ENCODE assay signal across 6 mouse cellular contexts in genomic region chr16:56096401-56097018, GRCm38 (mm10). TPM values are rescaled to one million over a fixed set of nuclear protein-coding genes. Genes with fewer than 3 reads are reported as not detected.
DNase-seq lines count a peak whose midpoint lies in the region; ATAC-seq and TF ChIP-seq lines count a peak whose summit lies in the region.
"Not testable (repeated sequence)": the region's sequence is repeated elsewhere in the genome, so short reads cannot be mapped to it uniquely, and the experiment has no call there.

No protein-coding gene starts in this region.

- not testable (repeated sequence) for TF ChIP-seq RAD21 in CH12.LX (IDR thresholded peaks at IDR 0.05; ENCODE audit: low read depth, low read length)

- not testable (repeated sequence) for H3K9me3 ChIP-seq in CH12.LX (replicated peaks; ENCODE audit: low read length); liver, embryonic 12.5 days (replicated peaks); liver, embryonic 15.5 days (replicated peaks); lung, postnatal 0 days (ENCODE audit: low read length)

- H3K4me1 ChIP-seq in CH12.LX (ENCODE audit: control insufficient read depth in 1 of 2, insufficient read depth in 2 of 2): peaks cover 2 to 16% of the 10 kb centered on the region in 2 experiments; a peak in 2 of 4 replicates
- H3K4me1 ChIP-seq in bone marrow macrophage, adult 2 months (ENCODE audit: control insufficient read depth, insufficient read depth, low read length); lung, postnatal 0 days (ENCODE audit: insufficient read depth, low read depth, low read length): not testable (repeated sequence)
- H3K4me1 ChIP-seq in liver, embryonic 12.5 days: peaks cover 16% of the 10 kb centered on the region
- peaks cover 13% of the 10 kb centered on the region for H3K4me1 ChIP-seq in liver, embryonic 15.5 days (replicated peaks)

- DNase-seq in CH12.LX (ENCODE audit: extremely low read depth): not testable (repeated sequence)
- DNase-seq in lung, postnatal 0 days (ENCODE audit: low spot score): peak; percentile 17

- peak; percentile 65; the same call in 1 of the 2 replicates for ATAC-seq in erythroblast, adult 5-6 weeks (replicated peaks; ENCODE audit: low FRiP score, poor library complexity, severe bottlenecking)
- not testable (repeated sequence) for ATAC-seq in liver, embryonic 12.5 days; liver, embryonic 15.5 days (ENCODE audit: insufficient read depth); lung, postnatal 0 days

- not testable (repeated sequence) for H3K27ac ChIP-seq in CH12.LX (ENCODE audit: insufficient read depth, low read depth); lung, postnatal 0 days (ENCODE audit: low read length)
- peak overlapping the region; percentile 32; the same call in 1 of the 2 replicates for H3K27ac ChIP-seq in bone marrow macrophage, adult 2 months (ENCODE audit: insufficient read depth, low read depth, low read length)
- H3K27ac ChIP-seq in liver, embryonic 12.5 days: peak overlapping the region; percentile 78
- peak overlapping the region; percentile 76 for H3K27ac ChIP-seq in liver, embryonic 15.5 days (replicated peaks)

- not testable (repeated sequence) for TF ChIP-seq CTCF in CH12.LX (conservative IDR thresholded peaks at IDR 0.05 in 1 of 2, IDR thresholded peaks at IDR 0.05 in 1 of 2; ENCODE audit: low read depth in 2 of 2, low read length in 2 of 2); bone marrow macrophage, adult 2 months (IDR thresholded peaks at IDR 0.05; ENCODE audit: low read depth, low read length); lung, postnatal 0 days (IDR thresholded peaks at IDR 0.05)

- H3K27me3 ChIP-seq in CH12.LX (replicated peaks); liver, embryonic 12.5 days (replicated peaks); liver, embryonic 15.5 days; lung, postnatal 0 days (replicated peaks; ENCODE audit: insufficient read depth, low read length): not testable (repeated sequence)

- H3K79me2 ChIP-seq in CH12.LX (replicated peaks; ENCODE audit: control insufficient read depth, extremely low read depth, insufficient read depth, poor library complexity, severe bottlenecking): not testable (repeated sequence)

- dilution Hi-C loops in CH12.LX (cut with MboI; ENCODE audit: extremely low pct_ligation_motif_present, extremely low pct_unique_long_range_greater_than_20kb, low sequenced_read_pairs): not testable (repeated sequence)

- not testable (repeated sequence) for TF ChIP-seq POLR2A in CH12.LX (IDR thresholded peaks at IDR 0.05; ENCODE audit: low read depth, low read length); bone marrow macrophage, adult 2 months (IDR thresholded peaks at IDR 0.05; ENCODE audit: borderline replicate concordance, low read depth, low read length)

- H3K4me3 ChIP-seq in CH12.LX (replicated peaks in 1 of 3; ENCODE audit: low read depth in 2 of 3, low read length in 2 of 3, poor library complexity in 1 of 3); bone marrow macrophage, adult 2 months (ENCODE audit: insufficient read depth, low read length); liver, embryonic 12.5 days; liver, embryonic 15.5 days (replicated peaks); lung, postnatal 0 days (ENCODE audit: low read depth, low read length): not testable (repeated sequence)

- H3K4me2 ChIP-seq in CH12.LX (ENCODE audit: insufficient read depth, low read depth, poor library complexity, severe bottlenecking); liver, embryonic 12.5 days; liver, embryonic 15.5 days; lung, postnatal 0 days (replicated peaks; ENCODE audit: low read depth, low read length): not testable (repeated sequence)

- in situ Hi-C loops in CH12.LX (cut with MboI; ENCODE audit: low pct_ligation_motif_present, low pct_unique_long_range_greater_than_20kb, low sequenced_read_pairs): not testable (repeated sequence)

- H3K36me3 ChIP-seq in CH12.LX (replicated peaks in 1 of 2; ENCODE audit: control insufficient read depth in 1 of 2, insufficient read depth in 1 of 2, low read length in 1 of 2): peaks cover 14 to 44% of the 10 kb centered on the region in 2 experiments
- peaks cover 62% of the 10 kb centered on the region for H3K36me3 ChIP-seq in liver, embryonic 12.5 days
- peaks cover 50% of the 10 kb centered on the region for H3K36me3 ChIP-seq in liver, embryonic 15.5 days (replicated peaks)
- peaks cover 11% of the 10 kb centered on the region for H3K36me3 ChIP-seq in lung, postnatal 0 days (ENCODE audit: insufficient read depth, low read length)

- not testable (repeated sequence) for H3K9ac ChIP-seq in CH12.LX (ENCODE audit: insufficient read depth, low read depth); liver, embryonic 12.5 days; liver, embryonic 15.5 days; lung, postnatal 0 days (replicated peaks; ENCODE audit: low read depth)

- not testable (repeated sequence) for TF ChIP-seq EP300 in CH12.LX (IDR thresholded peaks at IDR 0.05; ENCODE audit: low read length)
- peak; percentile 56; the same call in 1 of the 2 replicates for TF ChIP-seq EP300 in lung, postnatal 0 days (IDR thresholded peaks at IDR 0.05)

TF ChIP-seq in CH12.LX, 34 proteins besides CTCF, POLR2A, EP300 and RAD21:
- peak; percentile 78; the same call in 1 of the 2 replicates for TF ChIP-seq MAFK (IDR thresholded peaks at IDR 0.05; ENCODE audit: insufficient replicate concordance, low read length)

RNA-seq across cellular contexts. Expression of gene Senp7, which starts 48.4 kb away (rescaled TPM):
- total RNA-seq in CH12.LX (2012; rRNA removed) (9.9 and 12.3 TPM in 2 replicates), CH12.LX (2014; rRNA removed) (15.5 and 16.5 TPM in 2 replicates)
- 23.7 and 26.4 TPM in 2 replicates for polyA plus RNA-seq in CH12.LX (2012; ENCODE audit: insufficient read length, low read depth)
- 23.1 and 24.4 TPM in 2 replicates for polyA plus RNA-seq in bone marrow macrophage, adult 2 months (2012; ENCODE audit: insufficient read depth, insufficient read length, missing spikeins)
- total RNA-seq in erythroblast, adult 5-6 weeks (2015; ENCODE audit: low replicate concordance): 93.6 and 141 TPM in 2 replicates
- 90.5 and 92.9 TPM in 2 replicates for total RNA-seq in erythroblast, adult 5-6 weeks (2017; ENCODE audit: low replicate concordance)
- polyA plus RNA-seq in liver, embryonic 12.5 days (2016; fragmentation: Nextera tagmentation; extraction: Ambion mirVana): 21.0 and 22.9 TPM in 2 replicates
- polyA plus RNA-seq in liver, embryonic 15.5 days (2015; fragmentation: Nextera tagmentation; extraction: Ambion mirVana): 16.3 and 18.9 TPM in 2 replicates
- polyA plus RNA-seq in lung, postnatal 0 days (2015; fragmentation: Nextera tagmentation; extraction: Ambion mirVana): 19.9 and 21.2 TPM in 2 replicates

RNA-seq across cellular contexts. Expression of gene Trmt10c, which starts 58.9 kb away (rescaled TPM):
- total RNA-seq in CH12.LX (2012; rRNA removed): 23.4 and 32.5 TPM in 2 replicates
- 63.0 and 63.5 TPM in 2 replicates for total RNA-seq in CH12.LX (2014; rRNA removed)
- polyA plus RNA-seq in CH12.LX (2012; ENCODE audit: insufficient read length, low read depth): 26.6 and 30.1 TPM in 2 replicates
- 10.3 and 10.6 TPM in 2 replicates for polyA plus RNA-seq in bone marrow macrophage, adult 2 months (2012; ENCODE audit: insufficient read depth, insufficient read length, missing spikeins)
- 1.7 and 6.5 TPM in 2 replicates for total RNA-seq in erythroblast, adult 5-6 weeks (2015; ENCODE audit: low replicate concordance)
- total RNA-seq in erythroblast, adult 5-6 weeks (2017; ENCODE audit: low replicate concordance): 3.9 and 4.7 TPM in 2 replicates
- polyA plus RNA-seq in liver, embryonic 12.5 days (2016; fragmentation: Nextera tagmentation; extraction: Ambion mirVana): 23.1 and 24.1 TPM in 2 replicates
- 12.7 and 12.9 TPM in 2 replicates for polyA plus RNA-seq in liver, embryonic 15.5 days (2015; fragmentation: Nextera tagmentation; extraction: Ambion mirVana)
- 13.0 and 16.0 TPM in 2 replicates for polyA plus RNA-seq in lung, postnatal 0 days (2015; fragmentation: Nextera tagmentation; extraction: Ambion mirVana)
